Mouse (Mus musculus) stomach, adult 2 months (tissue): ENCODE data around the gene Eras. TPM values are rescaled to one million over a fixed set of nuclear protein-coding genes. Genes with fewer than 3 reads are reported as not detected.

ENCODE experiments used
- polyA plus RNA-seq: library from polyadenylated mRNA; depleted of rRNA; stranded (reverse); fragments of >200 nt; gene quantifications from 2 replicates; pipeline ENCODE4 v1.2.3, GENCODE M21; 2012; rRNA removed

Eras gene
- not detected in 2 replicates for polyA plus RNA-seq

DNA sequence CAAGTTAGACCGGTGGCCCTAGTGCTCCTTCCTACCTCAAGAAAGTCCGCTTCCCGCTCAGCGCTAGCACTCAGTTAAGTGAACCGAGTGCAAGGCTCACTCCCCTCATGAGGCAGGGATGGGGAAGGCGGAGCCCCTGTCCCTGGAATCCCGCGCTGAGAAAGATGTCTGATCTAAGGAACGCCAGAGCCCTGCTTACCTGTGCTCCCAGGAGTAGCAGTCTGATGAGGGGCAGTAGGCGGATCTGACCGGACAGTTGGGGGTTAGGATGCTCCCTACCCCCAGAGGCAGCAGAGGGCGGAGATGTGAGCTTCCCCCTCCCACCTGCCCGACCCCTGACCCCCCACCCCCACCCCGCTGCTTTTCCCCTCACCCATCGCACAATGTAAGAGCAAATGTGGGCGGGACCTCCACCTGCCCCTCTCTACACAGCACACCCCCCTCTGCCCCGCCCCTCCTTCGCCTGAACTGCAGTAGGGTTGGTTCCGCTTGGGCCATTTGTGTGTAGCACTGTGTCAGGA, at the start of gene Eras:
Eras (minus strand) TSS at position 338 of the 521 bp plus-strand sequence.

DNA sequence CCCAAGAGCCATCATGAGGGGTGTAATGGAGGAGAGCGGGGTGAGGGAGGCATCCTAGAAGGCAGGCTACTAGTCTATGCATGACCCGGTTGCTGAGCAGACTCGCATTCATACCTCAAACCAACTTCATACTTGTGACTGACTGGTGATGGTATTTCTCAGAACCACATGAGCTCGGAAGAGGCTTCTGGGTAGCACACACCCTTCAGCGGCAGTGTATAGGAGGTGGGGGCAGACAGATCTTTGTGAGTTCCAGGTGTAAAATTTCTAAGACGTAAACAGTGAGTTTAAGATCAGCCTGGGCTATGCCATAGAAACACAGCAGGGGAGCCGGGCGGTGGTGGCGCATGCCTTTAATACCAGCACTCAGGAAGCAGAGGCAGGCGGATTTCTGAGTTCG, 49.5 kb upstream of the Eras start, which contains the start of gene Gata1:
Gata1 (minus strand) TSS at position 180 of the 400 bp plus-strand sequence.

DNA sequence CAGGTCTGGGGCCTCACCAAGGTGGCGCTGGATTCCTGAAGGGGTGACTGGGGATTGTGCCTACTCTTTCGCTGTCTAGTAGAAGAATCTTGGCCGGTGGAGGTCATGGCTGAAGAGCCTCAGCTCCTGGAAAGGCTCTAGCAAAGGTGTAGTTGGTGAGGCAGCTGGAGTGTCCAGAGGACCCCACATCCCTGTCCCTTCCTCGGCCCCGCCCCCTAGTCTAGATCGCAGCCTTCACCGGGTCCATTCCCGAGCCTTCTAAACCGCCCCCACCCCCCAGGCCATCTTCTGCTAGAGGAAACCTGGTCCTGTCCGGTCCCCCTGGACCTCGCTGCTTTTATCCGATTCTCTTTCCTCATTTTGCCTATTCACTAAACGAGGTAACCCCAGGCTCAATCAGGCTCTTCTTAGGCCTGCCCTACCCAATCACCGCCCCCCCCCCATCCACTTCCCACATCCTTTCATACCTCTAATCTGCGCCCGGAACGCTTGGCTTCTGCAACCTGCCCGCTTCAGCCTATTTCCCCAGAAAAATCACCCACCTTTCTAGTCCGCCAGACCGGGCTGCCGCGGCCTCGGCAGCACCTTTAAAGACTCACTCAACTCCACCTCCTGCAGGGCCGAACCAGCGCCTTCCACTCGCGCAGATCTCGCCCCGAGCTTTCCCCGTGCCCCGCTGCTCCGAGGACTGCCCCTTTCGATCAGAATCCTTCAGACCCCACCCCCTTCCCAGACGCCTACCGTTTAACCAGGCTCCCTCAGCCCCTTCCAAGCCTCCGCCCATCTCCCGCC, 18.9 kb upstream of the Eras start, which contains the start of gene Hdac6:
Hdac6 (minus strand) TSS at position 782 of the 792 bp plus-strand sequence.

DNA sequence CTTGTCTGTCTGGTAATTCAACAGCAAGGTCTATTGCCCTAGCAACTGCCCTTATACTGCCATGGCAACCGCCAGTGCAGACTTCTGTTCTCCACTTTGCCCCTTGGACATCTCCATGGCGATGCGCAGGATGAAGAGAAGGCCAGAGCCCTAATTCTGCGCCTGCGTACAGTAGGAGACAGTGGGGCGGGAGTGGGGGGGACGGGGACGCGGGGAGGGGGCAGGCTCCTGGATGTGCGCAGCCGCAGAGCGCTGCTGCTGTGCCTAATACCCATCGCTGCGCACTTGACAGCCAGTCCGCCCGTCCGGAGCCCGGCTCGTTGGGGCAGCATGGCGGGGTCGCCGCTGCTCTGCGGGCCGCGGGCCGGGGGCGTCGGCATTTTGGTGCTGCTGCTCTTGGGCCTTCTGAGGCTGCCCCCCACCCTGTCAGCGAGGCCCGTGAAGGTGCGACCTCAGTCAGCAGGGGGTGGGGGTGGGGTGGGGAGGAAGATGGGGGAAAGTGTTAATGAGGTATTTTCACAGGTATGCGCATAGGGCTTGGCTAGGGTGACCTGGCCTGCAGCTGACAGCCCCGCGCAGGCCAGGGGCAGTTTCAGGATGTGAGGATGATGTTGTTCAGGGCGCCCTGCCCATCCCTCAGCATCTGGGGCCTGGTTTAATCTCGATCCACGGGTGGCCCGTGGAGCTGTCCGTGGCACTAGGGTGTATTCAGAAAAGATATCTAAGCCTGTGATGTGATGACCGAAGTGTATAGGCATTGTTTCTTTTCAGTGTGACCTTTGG, 8.6 kb downstream of the Eras start, which contains the start of gene Pcsk1n:
Pcsk1n (plus strand) TSS at position 222 of the 783 bp plus-strand sequence.

DNA sequence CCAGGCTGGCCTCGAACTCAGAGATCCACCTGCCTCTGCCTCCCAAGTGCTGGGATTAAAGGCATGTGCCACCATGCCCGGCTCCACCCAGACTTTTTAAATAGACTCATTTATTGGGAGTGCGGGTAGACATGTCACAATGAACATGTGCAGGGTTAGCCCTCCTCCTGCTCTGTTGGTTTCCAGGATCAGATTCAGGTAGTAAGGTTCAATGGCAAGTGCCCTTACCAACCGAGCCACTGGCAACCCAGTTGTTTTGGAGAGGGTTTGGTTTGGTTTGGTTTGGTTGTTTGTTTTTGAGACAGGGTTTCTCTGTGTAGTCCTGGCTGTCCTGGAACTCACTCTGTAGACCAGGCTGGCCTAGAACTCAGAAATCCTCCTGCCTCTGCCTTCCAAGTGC, 19.2 kb downstream of the Eras start, which contains the start of gene Gm10490:
Gm10490 (plus strand) TSS at position 301 of the 400 bp plus-strand sequence.

DNA sequence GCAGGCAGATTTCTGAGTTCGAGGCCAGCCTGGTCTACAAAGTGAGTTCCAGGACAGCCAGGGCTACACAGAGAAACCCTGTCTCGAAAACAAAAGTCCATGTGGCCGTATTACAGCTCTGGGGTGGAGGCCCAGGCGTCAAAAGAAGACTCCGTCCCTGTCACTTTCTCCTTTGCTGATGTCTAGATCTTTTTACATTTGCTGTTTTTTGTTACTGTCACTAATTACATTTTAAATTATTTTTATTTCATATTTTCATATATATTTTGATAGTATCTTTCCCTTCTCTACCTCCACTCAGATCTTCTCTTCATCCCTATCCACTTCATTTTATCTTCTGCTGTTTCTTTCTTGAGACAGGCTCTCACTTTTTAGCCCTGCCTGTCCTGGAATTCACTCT, 20.7 kb downstream of the Eras start, which contains the start of gene Gm10491:
Gm10491 (minus strand) TSS at position 101 of the 400 bp plus-strand sequence.

DNA sequence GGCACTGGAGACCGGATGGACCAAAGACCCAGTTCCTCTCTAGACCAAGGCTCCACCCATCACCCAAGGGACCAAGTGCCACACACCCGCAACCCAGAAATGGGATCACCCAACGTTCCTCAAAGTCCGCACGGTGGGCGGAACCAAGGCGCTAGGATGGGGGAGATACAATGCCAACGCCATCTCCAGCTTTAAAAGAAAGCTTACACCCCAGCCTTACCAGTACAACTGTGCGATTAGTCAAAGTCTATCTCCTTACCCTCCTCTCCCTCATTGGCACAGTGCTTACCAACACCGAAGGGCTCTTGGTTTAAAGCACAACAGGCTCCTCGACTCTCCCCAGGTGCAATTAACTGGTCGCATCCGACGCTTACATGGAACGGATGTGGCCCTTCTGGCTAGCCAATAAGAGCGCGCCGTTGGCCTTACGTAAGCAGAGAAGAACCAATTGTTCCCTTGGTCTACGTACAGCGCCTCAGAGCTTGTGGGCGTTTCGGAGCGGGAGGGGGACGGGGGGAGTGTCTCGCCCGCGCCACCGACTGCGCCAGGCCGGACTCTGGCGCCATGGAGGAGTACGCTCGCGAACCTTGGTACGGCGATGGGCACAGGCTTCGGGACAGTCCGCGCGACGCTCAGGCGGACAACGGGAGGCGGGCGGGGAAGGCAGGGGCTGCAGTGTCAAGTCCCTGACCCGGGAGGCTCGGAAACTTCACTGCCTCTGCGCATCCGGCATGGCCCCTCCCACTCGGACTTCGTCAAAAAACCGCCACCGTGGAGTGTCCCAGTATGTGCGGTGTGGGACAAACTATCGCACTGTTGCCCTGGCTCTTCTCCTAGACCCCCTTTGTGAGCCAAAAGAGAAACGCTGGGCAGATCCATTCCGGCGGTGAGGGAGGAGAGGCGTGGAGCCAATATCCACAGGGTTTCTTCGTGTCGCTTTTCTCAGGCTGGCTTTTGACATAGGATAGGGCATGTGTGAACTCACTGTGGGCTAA, 29.2 kb downstream of the Eras start, which contains the start of the genes Pqbp1 and Timm17b:
Pqbp1 (minus strand) TSS at position 390 of the 995 bp plus-strand sequence.
Timm17b (plus strand) TSS at position 478 of the 995 bp plus-strand sequence.

DNA sequence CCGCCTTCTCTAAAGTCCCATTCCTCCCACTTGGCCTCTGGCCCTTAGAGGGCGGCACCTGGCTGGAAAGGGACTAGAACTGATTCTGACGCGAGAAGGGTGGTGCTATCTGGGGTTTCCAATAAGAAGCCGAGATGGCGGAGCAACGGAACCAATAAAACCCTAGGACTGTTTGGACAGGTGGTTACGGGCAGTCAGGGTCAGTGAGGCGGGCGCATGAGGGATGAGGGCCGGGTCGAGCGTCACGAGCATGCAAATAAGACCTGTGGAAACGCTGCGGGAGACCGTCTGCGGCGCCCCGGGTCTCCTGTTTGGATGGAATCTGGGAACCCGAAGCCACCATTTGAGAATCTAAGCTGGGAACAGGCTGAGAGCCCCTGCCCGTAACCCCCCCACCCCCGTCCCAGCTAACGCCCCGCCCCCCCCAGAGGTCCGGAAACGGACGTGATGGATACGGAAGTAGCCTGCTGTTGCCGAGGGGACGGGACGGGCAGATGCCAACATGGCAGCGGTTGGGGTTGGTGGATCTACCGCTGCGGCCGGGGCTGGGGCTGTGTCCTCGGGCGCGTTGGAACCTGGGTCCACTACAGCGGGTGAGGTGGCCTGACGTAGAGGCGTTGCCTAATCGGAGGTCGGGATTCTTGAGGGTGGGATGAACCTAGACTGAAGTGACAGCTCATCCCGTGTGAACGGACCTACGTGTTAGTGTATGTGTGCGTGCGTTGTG, 44.4 kb downstream of the Eras start, which contains the start of gene Slc35a2:
Slc35a2 (plus strand) TSS at position 188 of the 727 bp plus-strand sequence.

DNA sequence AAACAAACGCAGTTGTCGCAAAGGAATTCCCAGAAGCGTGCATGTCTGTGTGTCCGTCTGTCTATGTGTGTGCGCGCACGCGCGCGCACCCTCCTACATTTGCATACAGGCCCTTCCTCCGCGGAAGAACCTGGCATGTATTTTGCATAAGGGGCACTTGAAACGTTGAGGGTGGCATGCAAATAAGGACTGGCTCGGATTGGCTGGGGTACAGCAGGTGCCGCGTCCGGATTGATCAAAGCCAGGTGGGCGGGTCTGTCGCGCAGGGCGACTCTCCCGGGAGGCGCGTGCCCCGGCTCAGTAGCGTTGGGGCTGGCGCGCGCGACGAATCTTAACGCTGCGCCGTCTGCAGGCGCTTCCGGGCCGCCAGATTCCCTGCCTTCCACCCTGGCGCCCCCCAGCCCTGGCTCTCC, 50.4 kb downstream of the Eras start, which contains the start of gene Pim2:
Pim2 (plus strand) TSS at position 256 of the 413 bp plus-strand sequence.

Other genes starting within 250 kb of the Eras start
- gene Magix, start 247.4 kb downstream of the Eras start, polyA plus RNA-seq, result 6.1 and 6.6 TPM in 2 replicates
- gene Gpkow, start 231.5 kb downstream of the Eras start, polyA plus RNA-seq, result 0.92 and 1.5 TPM in 2 replicates
- 18.3 and 20.3 TPM in 2 replicates for gene Wdr45, start 214.3 kb downstream of the Eras start, polyA plus RNA-seq
- 0.22 TPM in 1 of 2 replicates, not detected in the other for gene Gm45208, start 206.4 kb downstream of the Eras start, polyA plus RNA-seq
- gene Praf2, start 200.2 kb downstream of the Eras start, polyA plus RNA-seq, result 30.1 and 36.8 TPM in 2 replicates
- 20.8 and 24.6 TPM in 2 replicates for gene Ccdc120, start 177.7 kb downstream of the Eras start, polyA plus RNA-seq
- 13.1 and 13.4 TPM in 2 replicates for gene Tfe3, start 166.0 kb downstream of the Eras start, polyA plus RNA-seq
- gene Gripap1, start 138.8 kb downstream of the Eras start, polyA plus RNA-seq, result 6.6 and 7.6 TPM in 2 replicates
- 0.38 and 0.56 TPM in 2 replicates for gene Kcnd1, start 106.3 kb downstream of the Eras start, polyA plus RNA-seq
- 21.1 and 23.3 TPM in 2 replicates for gene Otud5, start 87.2 kb downstream of the Eras start, polyA plus RNA-seq
- 7.4 and 8.8 TPM in 2 replicates for gene Pim2, start 50.3 kb downstream of the Eras start, polyA plus RNA-seq
- 74.9 and 99.5 TPM in 2 replicates for gene Slc35a2, start 44.6 kb downstream of the Eras start, polyA plus RNA-seq
- 27.2 and 28.7 TPM in 2 replicates for gene Pqbp1, start 29.3 kb downstream of the Eras start, polyA plus RNA-seq
- gene Timm17b, start 29.2 kb downstream of the Eras start, polyA plus RNA-seq, result 23.5 and 30.2 TPM in 2 replicates
- gene Gm10491, start 20.8 kb downstream of the Eras start, polyA plus RNA-seq, result not detected in 2 replicates
- gene Gm10490, start 19.1 kb downstream of the Eras start, polyA plus RNA-seq, result not detected in 2 replicates
- gene Pcsk1n, start 8.8 kb downstream of the Eras start, polyA plus RNA-seq, result 15.1 and 39.9 TPM in 2 replicates
- 7.3 and 10.8 TPM in 2 replicates for gene Hdac6, start 19.3 kb upstream of the Eras start, polyA plus RNA-seq
- gene Gata1, start 49.5 kb upstream of the Eras start, polyA plus RNA-seq, result 0.40 and 0.71 TPM in 2 replicates
- gene Glod5, start 89.9 kb upstream of the Eras start, polyA plus RNA-seq, result 1.6 and 1.7 TPM in 2 replicates
- gene Suv39h1, start 146.2 kb upstream of the Eras start, polyA plus RNA-seq, result 2.3 and 2.6 TPM in 2 replicates
- gene Was, start 161.9 kb upstream of the Eras start, polyA plus RNA-seq, result 1.1 and 1.2 TPM in 2 replicates
- gene Wdr13, start 204.3 kb upstream of the Eras start, polyA plus RNA-seq, result 65.3 and 68.4 TPM in 2 replicates
- 14.2 and 17.6 TPM in 2 replicates for gene Rbm3, start 217.3 kb upstream of the Eras start, polyA plus RNA-seq
- gene Tbc1d25, start 247.6 kb upstream of the Eras start, polyA plus RNA-seq, result 7.4 and 8.1 TPM in 2 replicates